Mouse (Mus musculus): ENCODE data around the gene Pemt.

Pemt gene

DNA sequence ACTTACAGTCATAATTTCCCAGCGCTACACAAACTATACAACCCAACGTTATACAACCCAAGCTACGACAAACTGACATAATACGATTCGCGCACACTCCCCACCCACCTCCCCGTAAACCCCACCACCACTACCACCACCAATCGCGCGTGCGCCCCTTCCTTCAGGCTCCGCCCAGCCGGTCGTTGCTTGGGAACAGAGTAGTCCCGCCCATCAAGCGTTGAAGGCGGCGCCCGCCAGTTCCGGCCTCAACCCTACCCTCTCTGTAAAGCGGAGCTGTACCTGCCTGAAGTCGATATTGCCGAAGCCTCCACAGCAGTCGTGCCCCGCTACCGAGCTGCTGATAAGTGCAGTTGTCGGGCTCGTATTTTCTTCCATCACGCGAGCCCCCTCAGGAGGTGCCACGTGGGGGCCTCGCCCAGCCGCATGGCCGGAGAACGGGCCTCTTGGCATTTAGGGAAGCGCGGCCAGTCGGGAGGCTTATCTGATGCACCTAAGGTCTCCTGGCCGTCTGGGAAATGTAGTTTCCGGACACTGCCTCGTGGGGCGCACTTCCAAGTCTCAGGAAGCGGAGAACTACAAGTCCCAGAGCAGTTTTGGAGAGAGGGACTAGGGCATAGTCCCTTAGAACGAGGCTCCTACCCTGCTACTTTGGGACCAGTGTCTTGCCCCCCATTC is at the start of gene Pemt:
Gene Pemt, minus strand, starts transcription at position 432 of the 678 bp plus-strand sequence.
- DNase-seq: peak; percentile 99

DNA sequence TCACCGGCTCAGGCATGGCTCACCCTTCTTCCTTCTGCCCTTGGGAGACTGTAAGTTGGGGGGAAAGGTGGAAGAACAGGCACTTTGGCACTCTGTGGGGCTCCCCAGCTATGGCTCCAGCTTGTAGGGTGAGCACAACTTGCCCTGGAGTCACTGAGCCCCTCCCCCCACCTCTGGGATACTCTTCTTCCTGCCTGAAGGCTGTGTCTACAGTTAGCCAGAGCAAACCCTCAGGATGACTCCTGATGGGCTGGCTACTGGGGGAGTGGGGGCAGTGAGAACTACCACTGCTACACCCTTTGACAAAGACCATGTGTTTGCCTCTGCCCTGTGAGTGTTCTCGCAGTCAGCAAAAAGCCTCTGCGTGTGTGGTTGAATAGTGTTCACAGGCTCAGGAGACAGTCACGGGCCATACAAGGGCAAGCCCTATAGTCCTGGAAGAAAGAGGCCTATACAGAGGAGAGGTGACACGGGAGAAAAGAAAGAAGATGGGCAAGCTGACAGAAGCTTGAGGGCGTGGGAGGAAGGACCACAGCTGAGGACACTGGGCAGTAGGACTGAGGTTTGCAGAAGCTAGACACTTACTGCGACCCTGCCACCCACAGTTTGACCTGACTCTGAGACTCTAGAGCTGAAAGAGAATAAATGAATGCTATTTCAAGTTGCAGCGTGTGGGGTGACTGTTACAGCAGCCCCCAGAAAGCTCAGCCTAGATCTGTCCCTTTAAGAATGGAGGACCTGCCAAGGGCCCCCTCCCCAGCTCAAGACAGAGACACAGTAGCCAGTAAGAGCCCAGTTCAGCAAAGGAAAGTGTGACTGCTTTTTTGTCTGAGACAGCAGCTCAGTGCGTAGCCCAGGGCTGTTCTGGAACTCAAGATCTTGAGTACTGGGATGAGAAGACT is 48.9 kb upstream of the Pemt start:
- DNase-seq: no peak

DNA sequence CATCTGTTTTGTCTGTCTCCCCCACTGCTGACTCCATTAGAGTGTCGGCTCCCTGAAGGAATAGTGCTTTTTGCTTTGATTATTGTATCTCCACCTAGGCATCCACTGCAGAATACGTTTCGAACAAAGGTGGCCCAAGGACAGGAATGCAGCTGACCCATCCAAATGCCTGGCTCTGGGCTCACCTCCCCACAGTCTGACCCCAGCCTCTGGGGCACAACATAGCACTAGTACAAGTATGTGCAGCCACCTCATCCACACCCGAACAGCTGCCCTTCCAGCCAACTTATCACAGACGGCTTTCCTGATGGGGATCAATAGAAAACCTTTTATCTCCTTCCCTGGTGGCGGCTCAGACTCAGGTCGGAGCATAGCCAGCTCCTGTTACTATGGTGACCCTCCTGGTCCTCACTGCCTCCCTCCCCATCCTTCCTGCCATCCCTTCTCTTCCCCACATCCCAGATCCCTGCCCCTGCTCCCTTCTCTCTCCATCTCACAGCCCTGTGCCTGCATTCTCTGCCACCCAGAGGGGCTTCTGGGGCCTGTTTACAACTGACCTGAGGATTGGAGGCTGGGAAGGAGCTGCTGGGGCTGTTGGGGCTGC is 47.8 kb upstream of the Pemt start:
- peak; percentile 41 for DNase-seq

DNA sequence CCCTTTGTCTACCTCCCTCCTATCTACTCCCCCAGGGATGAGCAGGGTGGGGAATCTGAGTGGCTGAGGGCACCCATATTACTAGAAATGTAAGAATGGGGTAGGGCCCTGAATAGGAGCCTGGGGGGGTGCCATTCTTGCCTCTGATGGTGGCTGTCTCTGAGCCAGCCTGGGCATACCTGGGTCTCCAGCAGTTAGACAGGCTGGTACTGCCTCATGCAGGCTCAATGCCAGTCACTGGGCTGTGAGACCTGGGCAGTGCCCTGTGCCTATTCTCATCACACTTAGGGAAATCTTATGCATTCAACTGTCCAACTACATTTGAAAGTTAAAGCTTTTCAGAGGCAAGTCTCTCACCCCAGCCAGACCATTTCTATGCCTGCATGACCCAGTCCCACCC is 46.9 kb upstream of the Pemt start:
- no peak for DNase-seq

DNA sequence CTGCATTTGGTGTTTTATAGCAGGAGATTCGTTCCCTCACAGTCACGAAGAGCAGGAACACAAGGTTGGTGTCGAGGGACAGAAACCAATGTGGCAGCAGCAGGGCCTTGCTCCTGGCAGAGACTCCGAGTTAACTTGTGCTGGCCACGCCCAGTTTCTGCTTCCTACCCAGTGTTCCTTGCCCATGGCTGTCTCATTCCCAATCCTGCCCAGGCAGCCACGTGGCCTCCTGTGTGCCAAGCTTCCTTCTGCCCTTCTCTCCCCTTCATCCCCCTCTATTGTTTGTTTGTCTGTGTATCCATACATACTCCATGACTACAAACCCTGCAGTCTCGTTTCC is 45.1 kb upstream of the Pemt start:
- DNase-seq: no peak

DNA sequence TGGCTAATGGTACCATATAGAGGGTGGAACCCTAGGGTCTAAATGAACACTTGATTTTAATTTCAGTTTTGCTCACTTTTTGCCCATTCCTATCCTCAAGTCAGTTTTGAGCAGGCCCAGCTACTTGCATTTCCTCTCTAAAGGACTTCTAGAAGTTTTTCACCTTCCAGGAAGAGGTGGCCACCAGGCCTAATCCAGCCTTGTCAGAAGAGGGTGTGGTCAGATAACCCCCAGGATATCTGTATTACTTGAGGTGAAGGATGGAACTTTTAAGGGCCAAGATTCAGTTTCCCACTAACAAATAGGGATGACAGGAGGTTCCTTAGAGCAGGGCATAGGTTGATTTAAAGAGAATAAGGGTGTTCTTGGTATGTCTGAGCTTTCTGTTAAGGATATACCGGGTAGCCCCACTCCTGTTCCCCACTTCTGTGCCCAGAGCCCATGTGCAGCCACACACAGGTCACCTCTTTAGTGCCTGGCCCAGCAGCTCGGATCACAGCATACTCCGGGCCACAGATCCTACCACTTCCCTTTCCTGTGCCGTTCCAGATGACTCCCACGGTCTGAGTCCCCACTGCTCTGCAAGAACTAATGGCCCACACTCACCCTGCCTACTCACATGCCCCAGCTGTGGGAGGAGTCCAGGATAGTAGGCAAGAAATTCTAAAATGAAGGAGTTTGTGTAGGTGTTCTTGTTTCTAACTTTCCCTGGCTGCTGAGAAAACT is 44.6 kb upstream of the Pemt start:
- DNase-seq: no peak

DNA sequence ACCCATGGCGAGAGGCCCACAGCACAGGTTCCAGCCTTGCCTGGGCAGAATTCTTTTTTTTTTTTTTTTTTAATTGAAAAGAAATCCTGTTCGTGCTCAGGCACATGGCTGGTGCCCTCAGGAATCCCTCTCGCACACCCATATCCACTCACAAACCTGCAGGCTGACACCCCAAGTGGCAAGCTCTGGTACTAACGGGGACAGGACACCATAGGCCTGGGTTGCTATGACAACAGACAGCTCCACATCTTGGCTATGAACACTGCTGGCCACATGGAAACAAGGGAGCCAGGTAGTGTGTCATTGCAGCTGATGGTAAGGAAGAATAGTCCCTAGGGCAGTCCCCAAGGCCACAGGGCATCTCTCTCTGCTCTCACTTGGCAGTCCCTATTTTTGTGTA is 42.7 kb upstream of the Pemt start:
- DNase-seq: peak; percentile 86

DNA sequence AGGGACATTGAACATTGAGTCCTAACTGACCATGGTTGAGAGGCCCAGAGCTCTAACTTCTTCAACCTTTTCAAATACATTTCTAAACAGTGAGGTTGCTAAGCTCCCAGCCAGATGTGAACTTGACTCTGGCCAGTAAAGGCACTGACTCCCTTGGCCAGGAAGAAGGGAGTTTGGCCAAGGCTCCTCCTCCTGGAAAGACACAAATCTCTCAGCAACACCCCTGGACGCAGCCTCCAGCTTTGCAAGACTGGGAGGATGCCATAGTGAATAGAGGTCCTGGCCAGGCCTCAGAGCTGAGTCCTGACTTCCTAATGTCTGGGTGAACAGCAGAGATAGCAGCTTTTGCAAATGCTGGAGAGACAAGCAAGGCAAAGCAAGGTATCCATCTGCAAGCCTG is 40.4 kb upstream of the Pemt start:
- DNase-seq: no peak

DNA sequence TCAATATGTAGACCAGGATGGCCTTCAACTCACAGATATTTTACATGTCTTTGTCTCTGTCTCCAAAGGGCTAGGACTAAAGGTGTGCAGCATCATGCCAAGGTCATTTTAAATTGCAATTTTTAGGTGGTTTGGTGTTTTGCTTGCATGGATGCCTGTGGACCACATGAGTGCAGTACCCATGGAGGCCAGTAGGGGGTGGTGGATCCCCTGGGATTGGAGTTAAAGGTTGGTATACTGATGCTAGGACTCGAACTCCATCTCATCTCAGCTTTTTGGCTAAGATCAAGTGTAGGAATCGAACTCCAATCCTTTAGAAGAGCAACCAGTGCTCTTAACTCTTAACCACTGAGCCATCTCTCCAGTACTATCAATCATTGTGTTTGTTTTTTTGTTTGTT is 38.3 kb upstream of the Pemt start:
- DNase-seq: peak; percentile 54

DNA sequence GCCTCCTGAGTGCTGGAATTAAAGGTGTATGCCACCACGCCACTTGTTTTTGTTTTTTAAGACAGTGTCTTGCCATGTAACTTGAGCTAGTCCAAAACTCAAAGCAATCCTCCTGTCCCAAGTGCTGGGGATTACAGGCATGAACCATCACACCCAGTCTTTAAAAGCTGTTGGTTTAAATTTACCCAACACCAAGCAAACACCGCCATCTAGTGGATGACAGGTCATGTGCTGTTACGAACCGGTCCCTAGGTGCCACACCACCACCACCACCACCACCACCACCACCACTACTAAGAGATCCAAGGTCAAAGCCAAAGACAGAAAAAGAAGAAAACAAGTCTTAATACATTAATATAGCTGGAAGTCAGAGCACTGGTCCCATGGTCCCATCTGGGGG is 30.5 kb upstream of the Pemt start:
- peak; percentile 86 for DNase-seq

DNA sequence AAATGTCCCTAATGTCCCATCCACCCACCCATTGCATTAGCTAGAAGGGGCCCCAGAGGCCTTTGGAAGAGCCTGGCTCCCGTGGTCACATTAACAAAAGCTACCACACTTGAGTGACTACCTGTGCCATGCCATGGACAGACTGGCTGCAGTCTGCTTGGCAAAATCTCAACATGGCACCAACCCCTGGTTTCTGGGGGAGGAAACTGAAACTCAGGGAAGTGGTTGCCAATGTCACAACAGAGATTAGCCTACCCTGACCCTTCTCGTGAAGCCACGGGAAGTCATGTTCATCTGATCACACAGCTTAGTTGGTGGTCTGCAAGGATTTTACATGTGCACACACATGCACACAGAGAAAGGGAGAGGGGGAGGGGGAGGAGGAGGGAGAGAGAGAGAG is 29.9 kb upstream of the Pemt start:
- DNase-seq: no peak

DNA sequence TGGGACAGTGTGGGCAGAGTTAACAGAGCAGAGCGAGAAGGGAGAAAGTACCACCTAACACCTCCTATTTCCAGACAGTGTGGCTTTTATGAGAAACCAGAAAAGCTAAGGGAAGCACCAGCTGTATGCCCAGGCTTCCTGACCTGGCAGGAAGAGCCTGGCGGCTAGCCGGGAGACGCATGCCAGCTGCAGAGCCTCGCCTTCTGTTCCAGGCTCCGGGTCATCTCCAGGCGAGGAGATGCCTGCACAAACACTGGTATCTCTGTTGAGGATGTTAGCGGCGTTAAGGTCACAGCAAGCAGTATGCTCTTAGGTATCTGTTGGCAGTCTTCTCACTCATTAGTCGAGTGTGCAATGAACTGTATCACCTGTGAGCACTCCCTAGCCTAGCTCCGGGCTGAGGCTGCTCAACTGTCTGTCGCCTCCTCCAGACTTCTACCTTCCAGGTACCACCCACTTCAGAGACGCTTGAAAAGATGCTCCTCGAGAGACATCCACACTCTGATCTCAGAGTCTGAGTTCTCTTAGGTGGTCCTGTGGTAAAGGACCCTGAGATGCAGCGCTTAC is 27.7 kb upstream of the Pemt start:
- DNase-seq: no peak

DNA sequence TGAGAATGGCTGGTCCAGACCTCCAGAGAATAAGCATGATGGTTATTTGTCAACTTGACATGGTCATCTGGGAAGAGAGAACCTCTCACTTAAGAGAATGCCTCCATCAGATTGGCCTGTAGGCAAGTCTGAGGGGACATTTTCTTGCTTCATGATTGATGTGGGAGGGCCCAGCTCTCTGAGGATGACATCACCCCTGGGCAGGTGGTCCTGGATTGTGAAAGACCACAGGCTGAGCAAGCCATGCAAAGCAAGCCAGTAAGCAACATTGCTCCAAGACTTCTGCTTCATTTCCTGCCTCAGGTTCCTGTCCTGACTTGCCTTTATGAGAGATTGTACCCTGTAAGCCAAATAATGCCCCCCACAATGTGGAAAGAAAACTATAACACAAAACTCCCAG is 26.8 kb upstream of the Pemt start:
- no peak for DNase-seq

DNA sequence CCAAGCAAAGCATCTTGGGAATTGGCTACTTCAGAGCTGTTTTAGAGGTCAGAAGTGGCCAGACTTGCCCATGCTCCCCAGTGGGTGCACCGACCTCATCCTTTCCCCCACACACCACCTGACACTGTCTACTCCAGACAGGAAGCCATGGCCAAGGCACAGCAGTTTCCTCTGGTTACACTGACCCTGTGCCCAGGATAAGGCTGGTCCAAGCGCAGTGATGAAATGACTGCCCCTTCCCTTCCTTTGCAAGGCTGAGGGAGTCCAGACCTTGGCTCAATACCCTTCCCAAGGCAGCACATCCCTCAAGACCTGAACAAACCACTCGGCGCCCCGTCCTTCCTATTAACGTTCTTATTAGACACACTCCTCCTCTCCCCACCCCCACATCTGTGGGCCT is 24.9 kb upstream of the Pemt start:
- DNase-seq: no peak

DNA sequence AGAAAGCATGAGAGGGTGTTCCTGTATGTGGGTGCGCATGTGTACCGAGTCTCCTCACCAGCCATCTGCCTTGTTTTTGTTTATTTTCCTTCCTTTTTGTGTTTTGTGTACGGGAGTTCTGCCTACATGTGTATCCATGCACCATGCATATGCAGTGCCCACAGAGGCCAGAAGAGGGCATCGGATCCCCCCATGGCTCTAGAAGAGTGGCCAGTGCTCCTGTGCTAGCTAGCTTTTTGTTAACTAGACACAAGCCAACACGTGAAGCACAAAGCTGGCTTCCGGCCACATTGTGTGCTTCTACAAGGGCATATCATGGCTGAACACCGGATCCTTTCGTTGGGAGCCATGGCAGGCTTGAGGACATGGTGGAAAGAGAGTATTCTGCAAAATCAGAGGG is 24.3 kb upstream of the Pemt start:
- DNase-seq: peak; percentile 76

DNA sequence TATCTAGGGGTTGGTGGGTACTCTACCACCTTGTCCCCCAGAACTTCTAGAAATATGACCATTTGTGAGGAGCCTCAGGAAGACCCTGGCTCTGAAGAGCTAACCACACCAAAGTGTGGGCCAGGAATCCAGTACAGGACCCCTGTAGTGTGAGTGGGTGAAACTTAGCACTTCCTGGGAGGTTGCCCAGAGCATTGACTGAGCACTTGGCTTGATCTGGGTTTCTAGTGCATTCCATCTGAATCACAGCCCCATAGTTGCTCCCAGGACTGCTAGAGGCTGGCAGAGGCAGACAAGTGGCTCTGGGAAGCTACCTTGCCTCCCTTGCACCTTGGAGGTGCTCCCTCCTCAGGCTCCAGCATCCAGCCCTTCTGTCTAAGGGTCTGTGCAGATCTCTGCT is 22.3 kb upstream of the Pemt start:
- DNase-seq: no peak

DNA sequence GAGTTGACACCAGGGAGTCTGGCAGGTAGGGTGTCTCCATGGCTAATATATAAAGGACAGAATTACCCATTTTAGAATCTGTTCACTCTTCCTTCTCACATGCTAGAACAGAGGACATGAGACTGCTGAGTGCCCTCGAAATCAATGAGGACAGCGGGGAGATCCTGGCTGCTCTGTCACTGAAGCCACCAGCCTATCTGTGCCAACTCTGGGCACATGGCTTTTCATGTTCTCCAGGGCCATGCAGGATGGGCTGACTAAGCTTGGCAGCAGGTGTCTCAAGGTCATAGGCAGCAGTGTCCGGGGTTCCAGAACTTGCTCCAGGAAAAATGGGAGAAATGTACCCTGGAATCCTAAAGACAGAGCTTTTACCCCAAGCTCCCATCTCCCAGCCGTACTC is 21.4 kb upstream of the Pemt start:
- no peak for DNase-seq

DNA sequence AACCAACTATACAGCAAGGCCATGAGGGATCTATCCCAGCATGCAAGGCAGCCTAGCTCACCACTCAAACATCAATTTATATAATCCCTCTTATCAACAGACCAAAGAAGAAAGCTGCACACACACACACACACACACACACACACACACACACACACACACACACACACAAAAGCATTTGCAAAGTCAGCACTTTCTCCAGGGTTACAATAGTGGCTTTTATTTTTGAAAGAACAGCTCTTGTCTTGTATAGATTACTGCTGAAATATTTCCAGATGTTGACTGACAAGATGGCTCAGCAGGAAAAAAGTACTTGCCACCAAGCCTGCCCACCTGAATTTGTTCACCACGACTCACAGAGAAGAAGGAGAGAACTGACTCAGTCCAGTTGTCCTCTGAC is 19.0 kb upstream of the Pemt start:
- DNase-seq: no peak

DNA sequence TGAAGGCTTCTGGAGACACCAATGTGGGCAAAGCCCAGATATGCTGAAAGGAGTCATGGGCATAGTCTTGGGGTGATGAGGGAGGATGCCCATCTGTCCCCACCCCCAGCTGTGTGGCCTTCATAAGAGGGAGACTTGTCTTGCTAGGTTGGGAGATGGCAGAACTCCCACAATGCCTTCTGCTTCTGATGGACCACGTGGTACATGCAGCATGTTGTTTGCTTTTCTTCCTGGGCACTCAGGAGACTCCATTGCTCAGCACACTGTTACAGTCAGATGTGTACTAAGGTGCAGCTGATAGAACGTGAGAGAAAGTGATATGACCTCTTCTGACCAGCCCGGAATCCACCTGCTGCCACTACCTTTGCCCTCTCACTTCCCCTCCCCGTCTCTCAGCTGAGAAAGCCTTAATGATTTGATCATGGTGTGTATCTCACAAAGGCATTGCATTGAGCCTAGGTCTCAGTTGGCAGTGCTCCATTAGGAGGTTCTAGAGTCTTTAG is 15.3 kb upstream of the Pemt start:
- DNase-seq: no peak

DNA sequence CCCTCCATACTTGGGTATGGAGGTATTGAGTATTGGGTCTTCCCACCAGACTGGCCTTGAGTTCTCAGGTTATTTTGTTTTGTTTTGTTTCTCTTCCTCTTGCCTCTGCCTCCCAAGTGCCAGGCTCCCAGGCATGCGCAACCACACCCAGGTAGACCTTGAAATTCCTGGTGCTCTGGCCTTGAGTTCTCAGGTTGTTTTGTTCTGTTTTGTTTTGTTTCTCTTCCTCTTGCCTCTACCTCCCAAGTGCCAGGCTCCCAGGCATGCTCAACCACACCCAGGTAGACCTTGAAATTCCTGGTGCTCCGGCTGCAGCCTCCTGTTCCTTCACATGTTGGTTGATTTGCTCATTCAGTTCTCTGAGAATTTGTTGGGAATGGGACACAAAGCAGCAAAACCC is 13.7 kb upstream of the Pemt start:
- no peak for DNase-seq

DNA sequence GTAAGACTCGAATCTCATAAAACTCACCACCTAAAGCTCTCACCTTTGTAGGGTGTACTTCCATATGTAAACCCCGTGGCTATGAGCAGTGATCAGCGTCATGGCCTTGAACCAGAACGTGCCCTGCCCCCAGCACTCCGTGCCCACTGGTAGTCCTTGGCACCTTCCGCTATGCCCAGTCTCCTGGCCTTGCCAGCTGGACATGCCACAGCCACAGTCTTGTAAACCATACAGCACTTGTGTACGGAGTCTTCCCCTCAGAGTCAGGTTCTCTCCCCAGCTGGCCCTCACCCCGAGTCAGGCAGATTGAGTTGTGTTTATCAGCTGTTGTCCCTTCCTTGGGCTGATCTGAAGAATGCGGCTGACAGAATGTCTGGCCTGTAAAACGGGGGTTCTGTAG is 12.2 kb upstream of the Pemt start:
- DNase-seq: no peak

DNA sequence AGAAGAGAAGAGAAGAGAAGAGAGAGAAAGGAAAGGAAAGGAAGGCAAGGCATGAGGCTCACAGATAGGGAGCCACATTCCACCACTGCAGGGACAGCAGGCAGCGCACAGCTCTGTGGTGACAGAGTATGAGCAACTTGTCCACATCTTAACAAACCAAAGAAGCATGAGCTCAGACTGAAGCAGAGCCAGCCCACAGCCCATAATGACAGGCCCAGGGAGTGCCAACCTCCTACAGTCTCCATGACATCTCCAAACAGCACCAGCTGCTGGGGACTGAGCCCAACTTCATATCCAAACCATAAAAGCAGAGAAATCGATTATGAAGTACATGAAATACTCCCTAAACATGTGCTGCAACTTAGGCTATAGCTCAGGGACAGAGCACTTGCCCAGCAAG is 11.7 kb upstream of the Pemt start:
- no peak for DNase-seq

DNA sequence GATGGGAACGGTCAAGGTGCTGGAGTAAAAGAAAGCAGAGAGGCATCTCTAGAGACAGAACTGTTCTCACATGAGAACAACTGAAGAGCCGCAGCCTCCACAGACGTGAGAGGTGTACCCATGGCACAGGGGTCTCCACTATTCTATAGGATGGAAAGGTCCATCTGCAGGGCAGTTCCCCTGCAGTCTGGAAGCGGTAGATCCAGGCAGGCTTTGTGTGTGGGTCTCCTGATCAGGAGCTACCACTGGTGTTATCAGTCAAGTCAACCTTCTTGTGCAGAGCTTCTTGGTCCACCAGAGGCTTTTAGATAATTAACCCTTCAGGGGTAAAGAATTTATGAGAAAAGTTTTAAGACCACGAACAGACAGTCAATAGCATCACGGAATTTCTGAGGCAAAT is 10.2 kb upstream of the Pemt start:
- DNase-seq: no peak
